Mouse (Mus musculus) myocyte (in vitro differentiated cells): ENCODE measurements at regions not wholly inside any gene's neighbourhood (a gene's known extent, or its start where the extent isn't known, plus 50 kb on each side); places are given as distances from the start of the nearest gene placed in this dataset.
A peak's percentile ranks its signal among the peaks of the same experiment; 100 is the strongest.
"Not testable (repeated sequence)": the region's sequence is repeated elsewhere in the genome, so short reads cannot be mapped to it uniquely, and the experiment has no call there.

Source experiments
- H3K27me3 ChIP-seq: one replicate; pipeline ENCODE4 v1.6.1; 2011; ENCODE audit not compliant: control insufficient read depth, insufficient read depth, insufficient read length
- H3K36me3 ChIP-seq: one replicate; pipeline ENCODE4 v1.6.1; 2011; ENCODE audit not compliant: control insufficient read depth, insufficient read depth
- H3K4me2 ChIP-seq: one replicate; pipeline ENCODE4 v1.6.1; 2011; ENCODE audit warnings: low read depth, control low read depth
- H3K4me3 ChIP-seq: one replicate; pipeline ENCODE4 v1.5.1; 2011; ENCODE audit warnings: mild to moderate bottlenecking, control low read depth, moderate library complexity
- H3K79me2 ChIP-seq: one replicate; pipeline ENCODE4 v1.6.1; 2011; ENCODE audit not compliant: control insufficient read depth, insufficient read depth
- H3ac ChIP-seq: one replicate; pipeline ENCODE4 v1.6.1; 2011; ENCODE audit not compliant: control insufficient read depth, insufficient read length
- CEBPB ChIP-seq: IDR thresholded peaks from 2 replicates; pipeline ENCODE4 v1.6.1; 2011; ENCODE audit warnings: mild to moderate bottlenecking, moderate library complexity; ENCODE audit not compliant: poor library complexity, insufficient read depth, severe bottlenecking
- E2F4 ChIP-seq: IDR thresholded peaks from one replicate; pipeline ENCODE4 v1.6.1; 2011; ENCODE audit warnings: mild to moderate bottlenecking, control low read depth, moderate library complexity; ENCODE audit not compliant: insufficient read depth
- MAX ChIP-seq: IDR thresholded peaks from one replicate; pipeline ENCODE4 v1.6.1; 2011; ENCODE audit warnings: low read depth, mild to moderate bottlenecking, control low read depth
- MYOD1 ChIP-seq, 3 experiments: IDR thresholded peaks; one replicate each; pipeline ENCODE4 v1.6.1; 2011; ENCODE audit warnings: control low read depth in 2 of 3, low read depth in 2 of 3, mild to moderate bottlenecking in 2 of 3, moderate library complexity in 1 of 3; ENCODE audit not compliant: insufficient read length in 2 of 3, control insufficient read depth in 1 of 3
- MYOG ChIP-seq, 3 experiments: IDR thresholded peaks; one replicate each; pipeline ENCODE4 v1.6.1; 2011; ENCODE audit warnings: control low read depth in 2 of 3, low read depth in 2 of 3, mild to moderate bottlenecking in 2 of 3; ENCODE audit not compliant: insufficient read length in 2 of 3, control insufficient read depth in 1 of 3, insufficient read depth in 1 of 3
- POLR2A ChIP-seq: IDR thresholded peaks from one replicate; pipeline ENCODE4 v1.6.1; 2011; ENCODE audit warnings: low read depth, mild to moderate bottlenecking, control low read depth, moderate library complexity; ENCODE audit not compliant: insufficient read length
- REST ChIP-seq: IDR thresholded peaks from one replicate; pipeline ENCODE4 v1.6.1; 2011; ENCODE audit warnings: mild to moderate bottlenecking, control low read depth, moderate library complexity; ENCODE audit not compliant: insufficient read depth, insufficient read length
- SRF ChIP-seq: IDR thresholded peaks from one replicate; pipeline ENCODE4 v1.6.1; 2011; ENCODE audit warnings: low read depth; ENCODE audit not compliant: control insufficient read depth, insufficient read length
- TCF12 ChIP-seq: IDR thresholded peaks from one replicate; pipeline ENCODE4 v1.6.1; 2011; ENCODE audit warnings: mild to moderate bottlenecking, control low read depth; ENCODE audit not compliant: poor library complexity, insufficient read depth, severe bottlenecking
- TCF3 ChIP-seq: IDR thresholded peaks from one replicate; pipeline ENCODE4 v1.6.1; 2011; ENCODE audit warnings: low read depth, control low read depth; ENCODE audit not compliant: insufficient read length
- USF1 ChIP-seq: IDR thresholded peaks from one replicate; pipeline ENCODE4 v1.6.1; 2011; ENCODE audit warnings: low read depth, mild to moderate bottlenecking, control low read depth, moderate library complexity

DNA sequence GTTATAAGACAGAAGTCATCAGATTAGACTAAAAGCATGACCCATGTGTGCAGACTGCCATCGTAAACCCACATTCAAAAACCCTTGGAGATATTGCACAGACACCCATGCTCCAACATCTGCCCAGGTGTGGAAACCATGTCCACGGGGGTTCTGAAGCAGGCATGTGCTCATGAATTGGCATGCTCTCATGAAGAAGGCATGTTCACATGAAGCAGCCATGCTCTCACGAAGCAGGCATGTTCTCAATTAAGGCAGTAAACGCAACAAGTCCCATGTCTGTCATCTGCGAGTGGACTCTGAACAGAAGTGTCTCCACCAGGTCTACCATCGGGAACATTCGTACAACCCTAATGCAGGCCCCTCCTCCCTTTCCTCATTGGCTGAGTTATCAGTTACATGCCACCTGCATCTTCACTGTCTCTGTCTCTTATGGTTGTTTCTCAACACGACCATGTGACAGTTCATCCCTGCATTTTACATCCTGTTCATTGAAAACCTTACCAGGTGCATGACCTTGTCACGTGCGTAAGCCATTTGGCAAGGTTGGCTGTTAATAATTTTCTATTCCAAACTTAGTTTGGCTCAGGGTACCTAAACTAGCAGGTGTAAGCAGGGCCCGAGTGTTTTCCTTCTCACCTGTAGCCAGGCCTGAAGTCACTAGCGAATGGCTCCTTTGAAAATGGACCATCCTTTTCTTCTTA is 193.4 kb downstream of the Tcp10c start:
- TF ChIP-seq E2F4 (no peak), CEBPB (no peak), POLR2A (no peak), TCF12 (no peak), USF1 (no peak), REST (no peak), TCF3 (no peak), MYOG (IDR thresholded peaks at IDR 0.05; ENCODE audit: control insufficient read depth in 1 of 3, insufficient read depth in 1 of 3, insufficient read length in 2 of 3, low read depth in 2 of 3) (no peak), SRF (no peak), MAX (no peak), MYOD1 (IDR thresholded peaks at IDR 0.05; ENCODE audit: control insufficient read depth in 1 of 3, insufficient read length in 2 of 3, low read depth in 2 of 3) (no peak)
- Histone ChIP-seq H3K79me2 (no peaks in the 10 kb centered on the region), H3ac (no peak overlapping the region)

GRCm38 (mm10) chr17:13549975-13550895 is 195.9 kb downstream of the Tcp10c start:
- no peak overlapping the region for H3K4me3 ChIP-seq
- H3K4me2 ChIP-seq, result no peak overlapping the region
- H3K79me2 ChIP-seq, result no peaks in the 10 kb centered on the region
- no peak for TF ChIP-seq REST
- TF ChIP-seq CEBPB, result no peak
- TF ChIP-seq POLR2A, result no peak
- TF ChIP-seq SRF, result no peak
- TF ChIP-seq USF1, result no peak
- TF ChIP-seq MYOG (IDR thresholded peaks at IDR 0.05; ENCODE audit: control insufficient read depth in 1 of 3, insufficient read depth in 1 of 3, insufficient read length in 2 of 3, low read depth in 2 of 3), result no peak
- TF ChIP-seq E2F4, result no peak
- no peak for TF ChIP-seq MYOD1 (IDR thresholded peaks at IDR 0.05; ENCODE audit: control insufficient read depth in 1 of 3, insufficient read length in 2 of 3, low read depth in 2 of 3)
- H3K36me3 ChIP-seq, result no peaks in the 10 kb centered on the region
- no peaks in the 10 kb centered on the region for H3K27me3 ChIP-seq
- no peak overlapping the region for H3ac ChIP-seq

More for the DNA sequence above, 193.4 kb downstream of the Tcp10c start:
- H3K4me3 ChIP-seq, result no peak overlapping the region
- no peaks in the 10 kb centered on the region for H3K27me3 ChIP-seq
- no peaks in the 10 kb centered on the region for H3K36me3 ChIP-seq
- H3K4me2 ChIP-seq, result no peak overlapping the region

DNA sequence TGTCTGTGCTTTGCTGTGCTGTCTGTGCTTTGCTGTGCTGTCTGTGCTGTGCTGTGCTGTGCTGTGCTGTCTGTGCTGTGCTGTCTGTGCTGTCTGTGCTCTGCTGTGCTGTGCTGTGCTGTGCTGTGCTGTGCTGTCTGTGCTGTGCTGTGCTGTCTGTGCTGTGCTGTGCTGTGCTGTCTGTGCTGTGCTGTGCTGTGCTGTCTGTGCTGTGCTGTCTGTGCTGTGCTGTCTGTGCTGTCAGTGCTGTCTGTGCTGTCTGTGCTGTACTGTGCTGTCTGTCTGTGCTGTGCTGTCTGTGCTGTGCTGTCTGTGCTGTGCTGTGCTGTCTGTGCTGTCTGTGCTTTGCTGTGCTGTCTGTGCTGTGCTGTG is 196.5 kb downstream of the Tcp10c start:
- not testable (repeated sequence) for H3K27me3 ChIP-seq, H3K4me2 ChIP-seq, H3K4me3 ChIP-seq, H3K79me2 ChIP-seq, H3ac ChIP-seq, H3K36me3 ChIP-seq

DNA sequence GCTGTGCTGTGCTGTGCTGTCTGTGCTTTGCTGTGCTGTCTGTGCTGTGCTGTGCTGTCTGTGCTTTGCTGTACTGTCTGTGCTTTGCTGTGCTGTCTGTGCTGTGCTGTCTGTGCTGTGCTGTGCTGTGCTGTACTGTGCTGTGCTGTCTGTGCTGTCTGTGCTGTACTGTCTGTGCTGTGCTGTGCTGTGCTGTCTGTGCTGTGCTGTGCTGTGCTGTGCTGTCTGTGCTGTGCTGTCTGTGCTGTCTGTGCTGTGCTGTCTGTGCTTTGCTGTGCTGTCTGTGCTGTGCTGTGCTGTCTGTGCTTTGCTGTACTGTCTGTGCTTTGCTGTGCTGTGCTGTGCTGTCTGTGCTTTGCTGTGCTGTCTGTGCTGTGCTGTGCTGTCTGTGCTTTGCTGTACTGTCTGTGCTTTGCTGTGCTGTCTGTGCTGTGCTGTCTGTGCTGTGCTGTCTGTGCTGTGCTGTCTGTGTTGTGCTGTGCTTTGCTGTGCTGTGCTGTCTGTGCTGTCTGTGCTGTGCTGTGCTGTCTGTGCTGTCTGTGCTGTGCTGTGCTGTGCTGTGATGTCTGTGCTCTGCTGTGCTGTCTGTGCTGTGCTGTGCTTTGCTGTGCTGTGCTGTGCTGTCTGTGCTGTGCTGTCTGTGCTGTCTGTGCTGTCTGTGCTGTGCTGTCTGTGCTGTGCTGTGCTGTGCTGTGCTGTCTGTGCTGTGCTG is 197.5 kb downstream of the Tcp10c start:
- not testable (repeated sequence) for H3K27me3 ChIP-seq, H3K79me2 ChIP-seq
- TF ChIP-seq MYOG (IDR thresholded peaks at IDR 0.05; ENCODE audit: control insufficient read depth in 1 of 3, insufficient read depth in 1 of 3, insufficient read length in 2 of 3, low read depth in 2 of 3), result peak in 1 of 3 experiments; percentile 1

DNA sequence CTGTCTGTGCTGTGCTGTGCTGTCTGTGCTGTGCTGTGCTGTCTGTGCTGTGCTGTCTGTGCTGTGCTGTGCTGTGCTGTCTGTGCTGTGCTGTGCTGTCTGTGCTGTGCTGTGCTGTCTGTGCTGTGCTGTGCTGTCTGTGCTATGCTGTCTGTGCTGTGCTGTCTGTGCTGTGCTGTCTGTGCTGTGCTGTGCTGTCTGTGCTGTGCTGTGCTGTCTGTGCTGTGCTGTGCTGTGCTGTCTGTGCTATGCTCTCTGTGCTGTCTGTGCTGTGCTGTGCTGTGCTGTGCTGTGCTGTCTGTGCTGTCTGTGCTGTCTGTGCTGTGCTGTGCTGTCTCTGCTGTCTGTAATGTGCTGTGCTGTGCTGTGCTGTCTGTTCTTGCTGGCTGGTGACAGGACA is 198.5 kb downstream of the Tcp10c start:
- H3K27me3 ChIP-seq, H3K36me3 ChIP-seq, H3ac ChIP-seq, H3K4me3 ChIP-seq, H3K4me2 ChIP-seq, H3K79me2 ChIP-seq: not testable (repeated sequence)

More for the DNA sequence above, 197.5 kb downstream of the Tcp10c start:
- not testable (repeated sequence) for H3ac ChIP-seq, H3K4me3 ChIP-seq, H3K4me2 ChIP-seq, H3K36me3 ChIP-seq
